Mouse (Mus musculus) hindbrain, postnatal 0 days (tissue): Measurements from ENCODE around the gene Susd3. TPM values are rescaled to one million over a fixed set of nuclear protein-coding genes. Genes with fewer than 3 reads are reported as not detected.

Experiments used
- ATAC-seq: fragments of 200-750 bp; cut with Nextera tagmentation; 2 replicates; pipeline ENCODE4 v1.8.0; 2017; ENCODE audit warnings: mild to moderate bottlenecking, moderate TSS enrichment, moderate library complexity
- DNase-seq: peaks from one replicate; pipeline ENCODE4 v3.0.0-alpha.2; 2015; ENCODE audit warnings: low spot score
- H3K27ac ChIP-seq: fragments of 300-500 bp; sonication (generic); 2 replicates; pipeline ENCODE4 v1.5.1; 2014; ENCODE audit warnings: mild to moderate bottlenecking
- H3K27me3 ChIP-seq: fragments of 300-500 bp; sonication (generic); 2 replicates; pipeline ENCODE4 v1.6.1; 2014; ENCODE audit warnings: low read length, mixed read lengths; ENCODE audit not compliant: insufficient read depth
- H3K36me3 ChIP-seq: fragments of 300-500 bp; sonication (generic); 2 replicates; pipeline ENCODE4 v1.6.1; 2014; ENCODE audit warnings: low read length, mixed read lengths; ENCODE audit not compliant: insufficient read depth
- H3K4me1 ChIP-seq: fragments of 300-500 bp; sonication (generic); 2 replicates; pipeline ENCODE4 v1.6.1; 2014; ENCODE audit warnings: antibody characterized with exemption, low read length, mixed read lengths; ENCODE audit not compliant: insufficient read depth
- H3K4me2 ChIP-seq: fragments of 300-500 bp; sonication (generic); 2 replicates; pipeline ENCODE4 v1.6.1; 2014; ENCODE audit warnings: low read depth, mild to moderate bottlenecking, low read length, moderate library complexity, mixed read lengths
- H3K4me3 ChIP-seq: fragments of 300-500 bp; sonication (generic); 2 replicates; pipeline ENCODE4 v1.5.1; 2014; ENCODE audit warnings: low read length
- H3K9ac ChIP-seq: fragments of 300-500 bp; sonication (generic); replicated peaks from 2 replicates; pipeline ENCODE4 v1.6.1; 2014; ENCODE audit warnings: mild to moderate bottlenecking, low read length, moderate library complexity, mixed read lengths
- H3K9me3 ChIP-seq: fragments of 300-500 bp; sonication (generic); 2 replicates; pipeline ENCODE4 v1.6.1; 2016; ENCODE audit warnings: low read length, mixed read lengths
- CTCF ChIP-seq: IDR thresholded peaks from 2 replicates; pipeline ENCODE4 v1.5.1; 2016; ENCODE audit warnings: antibody characterized with exemption, control low read depth, low read depth
- WGBS: fragments of 180-500 bp; shearing (Covaris S2); extraction: QIAGEN DNeasy Blood & Tissue Kit; methylation state at CpG from one replicate; pipeline ENCODE4 v1.1.7; 2014; 5-methylcytosine and 5-hydroxymethylcytosine counted together
- polyA plus RNA-seq: library from polyadenylated mRNA; unstranded; fragments of >200 nt; fragmentation: Nextera tagmentation; extraction: Ambion mirVana; gene quantifications from 2 replicates; pipeline ENCODE4 v1.2.1, GENCODE M21; 2015
- total RNA-seq: library from RNA; depleted of rRNA; stranded (reverse); fragments of >200 nt; gene quantifications from 2 replicates; pipeline ENCODE4 v1.2.3, GENCODE M21; 2014; rRNA removed

Susd3 gene
- total RNA-seq, result 2.0 TPM in 1 of 2 replicates, not detected in the other
- polyA plus RNA-seq, result 0.93 and 1.2 TPM in 2 replicates

GRCm38 (mm10) chr13:49248467-49248862, at the start of gene Susd3:
Gene Susd3 (minus strand): TSS chr13:49248706.
- DNase-seq (no peak), ATAC-seq (peak; percentile 34; the same call in 1 of the 2 replicates)
- H3K9ac ChIP-seq, result no peak within 1 kb of the TSS
- H3K4me2 ChIP-seq, result peak within 1 kb of the TSS; percentile 51
- peaks cover 7% of the 10 kb centered on the region for H3K27me3 ChIP-seq
- WGBS, result 16% methylated on average over 8 of the region's 8 CpGs
- H3K9me3 ChIP-seq, result no peaks in the 10 kb centered on the region
- H3K4me3 ChIP-seq, result peak within 1 kb of the TSS; percentile 24
- H3K27ac ChIP-seq, result no peak within 1 kb of the TSS
- no peaks in the 10 kb centered on the region for H3K36me3 ChIP-seq
- no peak for TF ChIP-seq CTCF
- no peaks in the 10 kb centered on the region for H3K4me1 ChIP-seq

DNA sequence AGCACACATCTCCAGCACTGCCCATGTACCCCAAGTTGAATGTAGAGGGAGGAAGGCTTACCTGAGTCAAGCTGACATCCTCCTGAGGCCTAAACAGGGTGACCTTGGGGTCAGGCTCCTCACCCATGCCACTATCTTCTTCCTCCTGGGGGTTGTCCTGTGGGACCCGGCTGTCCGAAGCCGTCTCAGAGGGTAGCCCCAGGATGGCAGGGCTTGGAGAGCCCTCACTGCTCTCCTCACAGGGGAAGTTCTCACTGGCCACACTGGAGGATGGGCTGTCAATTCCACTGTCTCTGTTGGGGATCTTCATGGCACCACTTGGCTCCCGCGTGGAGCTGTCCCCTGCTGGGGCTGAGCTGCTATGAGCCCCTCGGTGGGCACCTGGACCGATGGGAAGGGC, 47.8 kb upstream of the Susd3 start:
- 75% methylated on average over 7 of the region's 7 CpGs for WGBS
- DNase-seq (no peak), ATAC-seq (no peak)
- H3K9me3 ChIP-seq, result no peaks in the 10 kb centered on the region
- H3K27me3 ChIP-seq, result no peaks in the 10 kb centered on the region
- no peak overlapping the region for H3K27ac ChIP-seq
- H3K4me1 ChIP-seq, result no peaks in the 10 kb centered on the region
- H3K9ac ChIP-seq, result no peak overlapping the region
- no peak overlapping the region for H3K4me2 ChIP-seq
- no peaks in the 10 kb centered on the region for H3K36me3 ChIP-seq
- no peak overlapping the region for H3K4me3 ChIP-seq
- no peak for TF ChIP-seq CTCF

DNA sequence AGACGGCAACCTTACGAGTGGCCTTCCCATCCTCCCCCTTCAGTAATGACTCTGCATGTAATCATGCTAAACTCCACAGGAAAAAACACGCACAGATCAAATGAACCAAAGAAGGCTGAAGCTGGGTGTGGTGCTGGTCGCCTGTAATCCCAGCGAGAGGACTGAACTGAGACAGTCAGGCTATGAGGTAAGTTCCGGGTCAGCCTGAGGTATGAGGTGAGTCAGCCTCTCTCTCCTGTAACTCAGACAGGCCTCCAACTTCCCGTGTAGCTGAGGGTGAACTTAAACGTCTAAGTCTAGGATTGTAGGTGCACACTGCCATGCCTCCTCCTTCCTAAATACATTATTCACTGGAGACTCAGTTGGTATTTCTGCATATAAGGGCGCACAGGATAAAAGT, 45.6 kb upstream of the Susd3 start:
- DNase-seq (no peak), ATAC-seq (no peak)
- Histone ChIP-seq H3K4me3 (no peak overlapping the region), H3K27me3 (no peaks in the 10 kb centered on the region), H3K4me2 (no peak overlapping the region), H3K36me3 (no peaks in the 10 kb centered on the region), H3K9me3 (no peaks in the 10 kb centered on the region), H3K9ac (no peak overlapping the region), H3K27ac (no peak overlapping the region), H3K4me1 (no peaks in the 10 kb centered on the region)
- TF ChIP-seq CTCF, result no peak
- WGBS, result 85% methylated on average over 9 of the region's 9 CpGs

DNA sequence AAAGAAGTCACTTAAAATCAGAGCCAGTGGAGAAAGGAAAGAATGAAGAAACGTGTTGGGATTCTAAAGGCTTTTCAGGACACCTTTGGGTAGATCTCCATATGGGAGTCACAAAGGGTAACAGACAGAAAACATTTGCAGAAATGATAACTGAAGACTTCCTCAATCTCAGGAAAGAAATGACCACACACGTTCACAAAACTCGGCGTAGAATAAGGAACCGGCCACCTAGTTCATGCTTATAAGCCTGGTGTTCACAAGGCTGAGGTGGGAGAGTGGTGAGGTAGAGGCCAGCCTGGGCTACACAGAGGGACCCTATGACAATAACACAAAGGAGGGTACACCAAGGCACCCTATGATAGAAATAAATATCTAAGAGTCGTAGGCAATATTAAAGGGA, 43.4 kb upstream of the Susd3 start:
- H3K9me3 ChIP-seq, result no peaks in the 10 kb centered on the region
- H3K9ac ChIP-seq, result no peak overlapping the region
- ATAC-seq (no peak), DNase-seq (no peak)
- H3K27ac ChIP-seq, result no peak overlapping the region
- no peaks in the 10 kb centered on the region for H3K4me1 ChIP-seq
- WGBS, result 90% methylated on average over 6 of the region's 6 CpGs
- no peak for TF ChIP-seq CTCF
- H3K27me3 ChIP-seq, result no peaks in the 10 kb centered on the region
- no peak overlapping the region for H3K4me2 ChIP-seq
- H3K36me3 ChIP-seq, result no peaks in the 10 kb centered on the region
- no peak overlapping the region for H3K4me3 ChIP-seq

- TF ChIP-seq CTCF, result peak; percentile 58
- H3K4me1 ChIP-seq, result no peaks in the 10 kb centered on the region
- H3K27me3 ChIP-seq, result no peaks in the 10 kb centered on the region
- H3K27ac ChIP-seq, result no peak overlapping the region
- WGBS, result 61% methylated on average over 1 of the region's 1 CpGs
- no peak overlapping the region for H3K9ac ChIP-seq
- no peak overlapping the region for H3K4me3 ChIP-seq
- H3K9me3 ChIP-seq, result no peaks in the 10 kb centered on the region
- DNase-seq (no peak), ATAC-seq (no peak)
- H3K4me2 ChIP-seq, result no peak overlapping the region
- no peaks in the 10 kb centered on the region for H3K36me3 ChIP-seq
These were observed 42.9 kb upstream of the Susd3 start for GRCm38 (mm10) chr13:49291398-49291797.

DNA sequence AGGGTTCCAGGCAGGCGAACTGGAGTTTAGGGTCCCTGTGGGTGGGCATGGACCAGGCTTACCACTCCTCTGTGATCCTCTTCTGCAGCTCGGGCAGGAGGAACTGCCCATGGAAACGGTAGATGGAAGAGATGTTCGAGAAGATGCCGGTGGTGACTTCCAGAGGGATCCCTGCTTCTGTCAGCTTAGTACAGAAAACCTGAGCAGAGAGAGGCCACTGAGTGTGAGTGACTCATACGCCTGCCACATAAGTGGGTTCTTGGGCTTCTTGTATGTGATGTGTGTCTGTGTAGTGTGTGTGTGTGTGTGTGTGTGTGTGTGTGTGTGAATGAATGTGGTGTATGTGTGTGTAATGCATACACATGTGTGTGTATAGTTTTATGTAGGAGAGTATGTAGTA, 38.7 kb upstream of the Susd3 start:
- Histone ChIP-seq H3K9me3 (no peaks in the 10 kb centered on the region), H3K27ac (no peak overlapping the region), H3K4me1 (no peaks in the 10 kb centered on the region), H3K9ac (no peak overlapping the region), H3K36me3 (no peaks in the 10 kb centered on the region), H3K4me2 (no peak overlapping the region), H3K4me3 (no peak overlapping the region), H3K27me3 (no peaks in the 10 kb centered on the region)
- DNase-seq, result no peak
- no peak for ATAC-seq
- WGBS, result 93% methylated on average over 6 of the region's 6 CpGs
- no peak for TF ChIP-seq CTCF

DNA sequence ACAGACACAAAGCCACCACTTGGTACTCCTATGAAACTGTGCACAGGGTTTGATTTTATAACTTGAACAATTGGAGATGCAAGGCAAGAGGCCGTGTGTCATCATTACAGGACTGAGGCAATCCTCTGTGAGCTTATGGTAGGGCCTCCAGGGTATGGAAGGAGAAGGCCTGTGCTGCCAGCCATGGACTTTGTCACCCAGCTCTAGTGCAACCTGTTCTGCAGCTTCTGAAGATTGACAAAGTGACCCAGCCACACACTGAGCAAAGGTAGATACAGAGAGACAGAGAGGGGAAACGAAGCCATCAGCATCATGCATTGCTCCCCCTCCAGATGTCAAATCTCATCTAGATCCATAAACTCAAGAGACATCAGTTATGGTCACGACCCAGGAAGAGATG, 38.2 kb upstream of the Susd3 start:
- 80% methylated on average over 3 of the region's 3 CpGs for WGBS
- Histone ChIP-seq H3K4me1 (no peaks in the 10 kb centered on the region), H3K9ac (no peak overlapping the region), H3K9me3 (no peaks in the 10 kb centered on the region), H3K27ac (no peak overlapping the region), H3K36me3 (no peaks in the 10 kb centered on the region), H3K4me3 (no peak overlapping the region), H3K27me3 (no peaks in the 10 kb centered on the region), H3K4me2 (no peak overlapping the region)
- ATAC-seq (no peak), DNase-seq (no peak)
- no peak for TF ChIP-seq CTCF
